Mouse (Mus musculus) hindbrain, embryonic 11.5 days (tissue): ENCODE data around the gene Muc3. TPM values are rescaled to one million over a fixed set of nuclear protein-coding genes. Genes with fewer than 3 reads are reported as not detected.

Experiments used
- ATAC-seq: fragments of 200-750 bp; cut with Nextera tagmentation; 2 replicates; pipeline ENCODE4 v1.8.0; 2017; ENCODE audit warnings: mild to moderate bottlenecking, moderate TSS enrichment, moderate library complexity; ENCODE audit not compliant: low FRiP score
- DNase-seq: peaks from one replicate; pipeline ENCODE4 v3.0.0-alpha.2; 2015; ENCODE audit warnings: low spot score
- H3K27ac ChIP-seq: fragments of 300-500 bp; sonication (generic); 2 replicates; pipeline ENCODE4 v1.5.1; 2014; ENCODE audit warnings: mild to moderate bottlenecking, low read depth, low read length
- H3K27me3 ChIP-seq: fragments of 300-500 bp; sonication (generic); 2 replicates; pipeline ENCODE4 v1.6.1; 2014; ENCODE audit warnings: mild to moderate bottlenecking, low read length, moderate library complexity, mixed read lengths; ENCODE audit not compliant: control insufficient read depth, insufficient read depth
- H3K36me3 ChIP-seq: fragments of 300-500 bp; sonication (generic); 2 replicates; pipeline ENCODE4 v1.6.1; 2014; ENCODE audit warnings: mild to moderate bottlenecking, low read length, moderate library complexity, mixed read lengths; ENCODE audit not compliant: control insufficient read depth, insufficient read depth
- H3K4me1 ChIP-seq: fragments of 300-500 bp; sonication (generic); replicated peaks from 2 replicates; pipeline ENCODE4 v1.6.1; 2014; ENCODE audit warnings: low read length, mixed read lengths; ENCODE audit not compliant: control insufficient read depth, insufficient read depth
- H3K4me2 ChIP-seq: fragments of 300-500 bp; sonication (generic); replicated peaks from 2 replicates; pipeline ENCODE4 v1.6.1; 2014; ENCODE audit warnings: mild to moderate bottlenecking, low read depth, low read length
- H3K4me3 ChIP-seq: fragments of 300-500 bp; sonication (generic); 2 replicates; pipeline ENCODE4 v1.5.1; 2014; ENCODE audit warnings: low read depth, low read length
- H3K9ac ChIP-seq: fragments of 300-500 bp; sonication (generic); 2 replicates; pipeline ENCODE4 v1.6.1; 2014; ENCODE audit warnings: low read depth, low read length
- H3K9me3 ChIP-seq: fragments of 300-500 bp; sonication (generic); 2 replicates; pipeline ENCODE4 v1.6.1; 2016; ENCODE audit warnings: low read length; ENCODE audit not compliant: control insufficient read depth
- WGBS: fragments of 180-500 bp; shearing (Covaris S2); extraction: QIAGEN DNeasy Blood & Tissue Kit; methylation state at CpG from one replicate; pipeline ENCODE4 v1.1.7; 2014; 5-methylcytosine and 5-hydroxymethylcytosine counted together
- polyA plus RNA-seq: library from polyadenylated mRNA; unstranded; fragments of >200 nt; fragmentation: Nextera tagmentation; extraction: Ambion mirVana; gene quantifications from 2 replicates; pipeline ENCODE4 v1.2.1, GENCODE M21; 2014

Muc3 gene
- polyA plus RNA-seq, 1 experiment from 2014 or later = not detected

DNA sequence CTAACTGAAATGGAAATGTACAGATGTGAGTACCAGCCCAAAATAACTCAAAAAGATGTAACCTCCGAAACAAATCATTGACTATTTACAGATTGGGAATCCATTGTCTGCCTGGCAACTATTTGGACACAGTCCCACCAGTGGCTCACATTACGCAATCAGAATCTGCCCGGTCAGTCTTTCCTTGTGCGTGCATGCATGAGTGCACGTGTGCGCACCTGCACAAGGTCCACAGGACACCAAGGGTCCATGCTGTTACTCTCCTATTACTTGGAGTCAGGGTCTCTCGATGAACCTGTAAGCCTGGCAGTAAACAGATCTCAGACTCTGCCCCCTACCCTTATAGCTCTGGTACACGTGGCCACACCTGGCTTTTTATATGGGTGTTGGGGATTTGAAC is 41.5 kb downstream of the Muc3 start:
- no peaks in the 10 kb centered on the region; the same call in 1 of the 2 replicates for H3K27me3 ChIP-seq
- no peak overlapping the region for H3K9ac ChIP-seq
- no peak overlapping the region for H3K4me2 ChIP-seq
- no peak overlapping the region for H3K27ac ChIP-seq
- no peak overlapping the region for H3K4me3 ChIP-seq
- WGBS = 81% methylated on average over 8 of the region's 8 CpGs
- no peak for ATAC-seq
- H3K4me1 ChIP-seq = no peaks in the 10 kb centered on the region
- DNase-seq = no peak
- H3K36me3 ChIP-seq = no peaks in the 10 kb centered on the region
- no peaks in the 10 kb centered on the region for H3K9me3 ChIP-seq

DNA sequence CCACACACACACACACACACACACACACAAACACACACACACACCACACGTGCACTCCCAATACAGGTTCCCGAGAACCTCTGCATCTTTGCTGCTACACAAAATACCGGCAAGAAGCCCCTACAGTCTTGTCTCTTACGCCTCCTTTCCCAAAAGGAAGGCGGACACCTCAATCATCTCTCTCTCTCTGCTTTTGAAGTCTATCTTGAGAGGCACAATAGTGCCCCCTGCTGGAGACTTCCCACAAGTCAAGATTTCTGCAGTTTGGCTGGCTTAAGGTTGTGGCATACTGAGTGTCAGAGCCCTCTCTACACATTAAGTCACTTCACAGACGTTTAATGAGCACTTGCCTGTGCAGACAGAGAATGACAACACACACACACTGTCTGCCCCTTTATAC is 42.1 kb downstream of the Muc3 start:
- H3K4me3 ChIP-seq = no peak overlapping the region
- no peaks in the 10 kb centered on the region; the same call in 1 of the 2 replicates for H3K27me3 ChIP-seq
- H3K9ac ChIP-seq = no peak overlapping the region
- ATAC-seq (no peak), DNase-seq (peak; percentile 91)
- WGBS = 8% methylated on average over 6 of the region's 6 CpGs
- H3K9me3 ChIP-seq = no peaks in the 10 kb centered on the region
- H3K27ac ChIP-seq = no peak overlapping the region
- H3K36me3 ChIP-seq = no peaks in the 10 kb centered on the region
- H3K4me2 ChIP-seq = no peak overlapping the region
- H3K4me1 ChIP-seq = no peaks in the 10 kb centered on the region

DNA sequence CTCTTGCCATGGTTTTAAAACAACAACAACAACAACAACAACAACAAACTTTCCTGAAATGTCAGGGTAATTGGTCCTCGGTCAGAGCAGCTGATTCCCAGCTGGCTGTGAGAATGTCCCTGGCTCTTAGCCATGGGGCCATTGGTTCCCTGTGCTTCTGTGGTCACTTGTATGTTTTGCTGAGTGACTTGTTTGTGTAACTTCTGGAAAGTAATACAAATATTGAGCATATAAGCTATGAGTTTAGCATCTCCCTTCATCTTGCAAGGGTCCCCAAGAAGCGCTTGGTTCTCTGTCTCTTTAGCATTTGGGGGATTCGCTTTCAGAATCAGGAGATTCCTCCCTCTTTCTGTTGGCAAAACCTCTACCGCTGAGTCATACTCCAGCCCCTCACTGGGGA is 42.7 kb downstream of the Muc3 start:
- Histone ChIP-seq H3K4me2 (no peak overlapping the region), H3K9ac (no peak overlapping the region), H3K27ac (no peak overlapping the region), H3K9me3 (no peaks in the 10 kb centered on the region), H3K4me1 (no peaks in the 10 kb centered on the region), H3K4me3 (no peak overlapping the region), H3K27me3 (no peaks in the 10 kb centered on the region; the same call in 1 of the 2 replicates), H3K36me3 (no peaks in the 10 kb centered on the region)
- ATAC-seq (no peak), DNase-seq (no peak)
- 84% methylated on average over 4 of the region's 4 CpGs for WGBS

DNA sequence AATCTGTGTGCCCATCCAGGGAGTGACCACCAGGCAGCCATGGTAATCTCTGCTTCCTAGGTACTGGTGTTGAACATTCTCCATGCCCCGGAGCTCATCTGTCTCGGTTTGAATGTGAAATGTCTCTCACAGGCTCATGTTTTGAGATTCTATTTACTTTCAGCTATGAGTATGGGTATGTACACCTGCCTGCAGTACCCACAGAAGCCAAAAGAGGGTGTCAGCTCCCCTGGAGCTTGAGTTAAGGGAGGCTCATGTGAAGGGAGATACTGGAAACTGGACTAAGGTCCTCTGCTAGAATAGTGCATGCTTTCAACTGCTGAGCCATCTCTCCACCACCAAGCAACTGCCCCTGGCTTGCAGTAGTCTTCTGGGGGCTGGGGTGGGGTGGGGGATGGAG is 45.2 kb downstream of the Muc3 start:
- Histone ChIP-seq H3K27ac (no peak overlapping the region), H3K4me2 (no peak overlapping the region), H3K9me3 (no peaks in the 10 kb centered on the region), H3K27me3 (no peaks in the 10 kb centered on the region), H3K36me3 (no peaks in the 10 kb centered on the region), H3K4me1 (no peaks in the 10 kb centered on the region), H3K4me3 (no peak overlapping the region), H3K9ac (no peak overlapping the region)
- no peak for DNase-seq
- WGBS = 92% methylated on average over 2 of the region's 2 CpGs
- ATAC-seq = no peak

DNA sequence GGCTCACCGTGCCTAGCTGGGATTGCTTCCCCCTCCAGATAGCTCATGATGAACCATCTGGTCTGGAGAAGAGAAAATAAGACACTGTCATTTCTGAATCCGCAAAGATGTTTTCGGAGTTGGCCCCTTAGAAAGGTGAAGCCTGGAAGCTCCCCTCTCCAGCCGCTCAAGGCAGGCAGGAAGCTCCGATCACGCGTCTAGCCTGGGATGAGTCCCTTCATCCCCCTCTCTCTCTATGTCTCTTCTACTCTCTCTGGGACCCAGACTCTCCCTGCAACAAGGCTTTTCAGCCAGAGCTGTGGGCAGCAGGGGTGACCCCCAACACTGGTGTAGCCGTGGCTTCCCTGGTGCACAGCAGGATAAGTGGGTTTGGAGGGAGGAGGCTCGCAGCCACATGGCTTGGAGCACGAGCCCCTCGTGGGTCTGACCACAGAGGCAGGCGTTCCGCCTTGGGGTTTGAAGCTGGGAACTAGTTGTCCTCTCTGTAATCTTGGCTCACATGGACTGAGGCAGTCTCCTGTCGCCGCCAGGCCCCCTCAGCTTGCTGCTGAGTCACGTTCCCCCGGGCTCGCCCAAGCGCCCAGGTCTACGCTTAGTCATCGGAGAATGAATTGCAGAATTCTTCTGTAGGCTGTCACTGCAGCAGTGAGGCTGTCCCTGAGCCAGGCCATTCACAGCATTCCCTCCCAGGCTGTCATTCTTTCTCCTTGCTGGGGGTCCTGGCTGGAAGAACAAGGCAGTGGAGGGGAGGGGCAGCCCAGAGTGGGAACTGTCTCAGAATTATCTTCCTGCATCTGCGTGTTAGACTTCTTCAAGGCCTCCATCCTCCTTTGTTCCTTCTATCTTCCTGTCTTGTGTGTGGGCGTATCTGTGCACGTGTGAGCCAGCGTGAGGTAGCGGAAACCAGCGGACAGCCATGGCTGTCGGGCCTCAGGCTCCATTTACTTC is 46.3 kb downstream of the Muc3 start:
- no peaks in the 10 kb centered on the region for H3K27me3 ChIP-seq
- DNase-seq (no peak), ATAC-seq (no peak)
- no peaks in the 10 kb centered on the region for H3K4me1 ChIP-seq
- H3K9ac ChIP-seq = 0 out of 2 replicates have a peak overlapping the region, but pooled peaks have one; percentile 11
- no peaks in the 10 kb centered on the region for H3K36me3 ChIP-seq
- no peaks in the 10 kb centered on the region for H3K9me3 ChIP-seq
- WGBS = 65% methylated on average over 28 of the region's 28 CpGs
- no peak overlapping the region for H3K4me3 ChIP-seq
- no peak overlapping the region for H3K4me2 ChIP-seq
- H3K27ac ChIP-seq = no peak overlapping the region

DNA sequence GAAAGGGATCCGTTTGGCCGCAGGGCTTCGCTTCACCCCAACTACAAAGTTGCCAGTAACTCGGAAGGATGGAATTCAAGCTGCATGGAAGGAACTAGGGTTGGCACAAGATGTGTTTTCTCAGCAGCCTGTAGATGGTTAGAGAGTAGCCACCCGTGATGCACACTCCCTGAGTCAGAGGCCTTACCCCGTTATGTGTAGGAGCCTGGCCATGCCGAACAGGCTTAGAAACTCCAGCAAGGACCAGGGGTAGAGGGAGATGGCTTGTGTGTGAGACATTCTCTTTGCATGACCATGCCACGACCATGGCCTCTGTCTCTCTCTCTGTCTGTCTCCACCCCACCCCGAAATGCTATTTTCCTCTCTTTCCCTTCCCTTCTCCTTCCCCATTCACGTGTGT is 47.0 kb downstream of the Muc3 start:
- WGBS = 79% methylated on average over 10 of the region's 10 CpGs

DNA sequence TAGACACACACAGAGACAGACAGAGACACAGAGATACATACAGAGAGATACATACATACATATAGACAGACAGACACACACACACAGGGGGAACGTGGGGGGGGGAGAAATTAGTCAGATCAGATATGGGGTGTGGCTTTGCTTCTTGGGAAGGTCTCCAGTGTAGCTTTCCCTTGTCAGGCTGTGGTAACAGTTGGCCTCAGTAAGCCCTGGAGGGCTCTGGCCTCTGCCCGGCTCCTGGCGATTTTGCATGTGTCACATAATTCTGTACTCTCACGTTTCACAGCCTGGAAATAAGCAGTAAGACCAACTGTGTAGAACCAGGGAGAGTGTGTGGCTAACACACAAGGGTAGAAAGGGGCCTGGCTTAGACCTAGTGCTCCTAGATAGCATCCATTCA is 48.5 kb downstream of the Muc3 start:
- DNase-seq (no peak), ATAC-seq (no peak)
- WGBS = 54% methylated on average over 4 of the region's 4 CpGs
- Histone ChIP-seq H3K4me2 (no peak overlapping the region), H3K27me3 (no peaks in the 10 kb centered on the region), H3K4me3 (no peak overlapping the region), H3K9ac (no peak overlapping the region), H3K9me3 (no peaks in the 10 kb centered on the region), H3K36me3 (no peaks in the 10 kb centered on the region), H3K27ac (no peak overlapping the region), H3K4me1 (no peaks in the 10 kb centered on the region)

More for the DNA sequence above, 47.0 kb downstream of the Muc3 start:
- H3K36me3 ChIP-seq = no peaks in the 10 kb centered on the region
- 0 out of 2 replicates have a peak overlapping the region, but pooled peaks have one; percentile 11 for H3K9ac ChIP-seq
- no peak overlapping the region for H3K27ac ChIP-seq
- no peaks in the 10 kb centered on the region for H3K27me3 ChIP-seq
- no peaks in the 10 kb centered on the region for H3K4me1 ChIP-seq
- no peak overlapping the region for H3K4me3 ChIP-seq
- H3K9me3 ChIP-seq = no peaks in the 10 kb centered on the region
- no peak for DNase-seq
- no peak overlapping the region for H3K4me2 ChIP-seq
- ATAC-seq = no peak

DNA sequence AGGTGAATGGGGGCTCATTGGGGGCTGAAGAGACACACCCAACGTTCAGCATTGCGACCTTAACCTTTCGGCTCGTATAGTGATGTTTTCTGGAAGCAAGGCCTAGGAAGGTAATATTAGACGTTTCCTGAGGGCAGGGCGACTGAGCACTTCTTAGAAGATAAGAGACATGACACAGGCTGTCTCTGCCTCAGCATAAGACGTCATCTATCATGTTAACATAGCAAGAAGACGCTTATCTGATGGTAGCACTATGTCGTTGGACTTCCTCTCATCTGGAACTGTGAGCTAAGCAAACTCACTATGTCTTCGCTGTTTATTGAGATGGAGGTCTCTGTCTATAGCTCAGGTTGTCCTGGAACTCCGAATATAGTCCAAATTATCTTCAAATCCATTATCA is 50.7 kb downstream of the Muc3 start:
- 78% methylated on average over 11 of the region's 11 CpGs for WGBS
- H3K27me3 ChIP-seq = no peaks in the 10 kb centered on the region
- H3K9ac ChIP-seq = no peak overlapping the region
- H3K4me3 ChIP-seq = no peak overlapping the region
- no peak overlapping the region for H3K4me2 ChIP-seq
- no peaks in the 10 kb centered on the region for H3K9me3 ChIP-seq
- no peak overlapping the region for H3K27ac ChIP-seq
- ATAC-seq (no peak), DNase-seq (no peak)
- H3K4me1 ChIP-seq = no peaks in the 10 kb centered on the region
- no peaks in the 10 kb centered on the region for H3K36me3 ChIP-seq

DNA sequence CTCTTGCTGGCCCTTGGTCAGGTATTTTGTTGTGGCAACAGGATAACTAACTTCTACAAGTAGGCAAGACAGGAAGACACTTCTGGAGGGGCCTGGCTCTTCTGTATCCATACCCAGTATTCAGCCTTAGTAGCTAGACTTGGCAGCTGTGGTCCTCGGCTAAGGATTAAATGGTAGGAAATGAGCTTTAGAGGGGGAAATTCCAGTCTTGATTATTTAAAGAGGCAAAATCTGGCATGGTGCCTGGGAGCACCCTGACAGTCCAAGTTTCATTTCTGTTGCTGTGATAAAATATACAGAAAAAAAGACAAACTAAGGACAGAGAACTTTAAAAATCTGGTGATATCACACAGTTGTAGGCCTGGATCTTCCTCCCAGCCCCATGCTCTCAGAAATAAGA is 53.1 kb downstream of the Muc3 start:
- Histone ChIP-seq H3K9ac (no peak overlapping the region), H3K4me1 (no peaks in the 10 kb centered on the region), H3K9me3 (no peaks in the 10 kb centered on the region), H3K4me2 (no peak overlapping the region), H3K4me3 (no peak overlapping the region), H3K27ac (no peak overlapping the region), H3K36me3 (no peaks in the 10 kb centered on the region), H3K27me3 (no peaks in the 10 kb centered on the region)
- DNase-seq (no peak), ATAC-seq (no peak)
- 96% methylated on average over 1 of the region's 1 CpGs for WGBS
